Mouse (Mus musculus) embryo, embryonic 10 days (tissue): ENCODE results near the gene Pacs2.

Experiments
- DNase-seq: peaks from one replicate; pipeline ENCODE4 v3.0.0-alpha.2; 2015; ENCODE audit warnings: low spot score

Pacs2 gene

GRCm38 (mm10) chr12:113013021-113013491 is 1.3 kb upstream of the Pacs2 start:
- DNase-seq: no peak

- peak; percentile 29 for DNase-seq
Measured at GRCm38 (mm10) chr12:113014561-113015556, 551 bp downstream of the Pacs2 start.

- DNase-seq: no peak
Measured at GRCm38 (mm10) chr12:113015956-113016355, 1.6 kb downstream of the Pacs2 start.

- DNase-seq: no peak
Measured at GRCm38 (mm10) chr12:113016976-113017375, 2.7 kb downstream of the Pacs2 start.

- DNase-seq: no peak
Measured at GRCm38 (mm10) chr12:113017429-113017984, 3.2 kb downstream of the Pacs2 start.

GRCm38 (mm10) chr12:113018763-113019162 is 4.5 kb downstream of the Pacs2 start:
- DNase-seq: no peak

- no peak for DNase-seq
Measured at GRCm38 (mm10) chr12:113021488-113021887, 7.2 kb downstream of the Pacs2 start.

- DNase-seq: no peak
Measured at GRCm38 (mm10) chr12:113023082-113023481, 8.8 kb downstream of the Pacs2 start.

GRCm38 (mm10) chr12:113026557-113026956 is 12.2 kb downstream of the Pacs2 start:
- DNase-seq: no peak

- no peak for DNase-seq
Measured at GRCm38 (mm10) chr12:113027495-113027894, 13.2 kb downstream of the Pacs2 start.

GRCm38 (mm10) chr12:113028067-113028466 is 13.8 kb downstream of the Pacs2 start:
- DNase-seq: no peak

GRCm38 (mm10) chr12:113028898-113029297 is 14.6 kb downstream of the Pacs2 start:
- no peak for DNase-seq

GRCm38 (mm10) chr12:113030046-113030445 is 15.7 kb downstream of the Pacs2 start:
- no peak for DNase-seq

GRCm38 (mm10) chr12:113030993-113031392 is 16.7 kb downstream of the Pacs2 start:
- no peak for DNase-seq

GRCm38 (mm10) chr12:113031441-113031840 is 17.1 kb downstream of the Pacs2 start:
- DNase-seq: no peak

- DNase-seq: no peak
Measured at GRCm38 (mm10) chr12:113032296-113033250, 18.3 kb downstream of the Pacs2 start.

GRCm38 (mm10) chr12:113035093-113035492 is 20.8 kb downstream of the Pacs2 start:
- DNase-seq: no peak

- no peak for DNase-seq
Measured at GRCm38 (mm10) chr12:113036996-113037395, 22.7 kb downstream of the Pacs2 start.

- no peak for DNase-seq
Measured at GRCm38 (mm10) chr12:113038414-113038813, 24.1 kb downstream of the Pacs2 start.

GRCm38 (mm10) chr12:113041481-113042439 is 27.5 kb downstream of the Pacs2 start:
- DNase-seq: peak; percentile 50

GRCm38 (mm10) chr12:113042543-113042942 is 28.2 kb downstream of the Pacs2 start:
- no peak for DNase-seq
